Mouse (Mus musculus): Measurements from ENCODE around the gene H2-Ab1. TPM values are rescaled to one million over a fixed set of nuclear protein-coding genes. Genes with fewer than 3 reads are reported as not detected.

The H2-Ab1 gene
- 21.7 and 22.9 TPM in 2 replicates for polyA plus RNA-seq (2014; fragmentation: Nextera tagmentation; extraction: Ambion mirVana)

DNA sequence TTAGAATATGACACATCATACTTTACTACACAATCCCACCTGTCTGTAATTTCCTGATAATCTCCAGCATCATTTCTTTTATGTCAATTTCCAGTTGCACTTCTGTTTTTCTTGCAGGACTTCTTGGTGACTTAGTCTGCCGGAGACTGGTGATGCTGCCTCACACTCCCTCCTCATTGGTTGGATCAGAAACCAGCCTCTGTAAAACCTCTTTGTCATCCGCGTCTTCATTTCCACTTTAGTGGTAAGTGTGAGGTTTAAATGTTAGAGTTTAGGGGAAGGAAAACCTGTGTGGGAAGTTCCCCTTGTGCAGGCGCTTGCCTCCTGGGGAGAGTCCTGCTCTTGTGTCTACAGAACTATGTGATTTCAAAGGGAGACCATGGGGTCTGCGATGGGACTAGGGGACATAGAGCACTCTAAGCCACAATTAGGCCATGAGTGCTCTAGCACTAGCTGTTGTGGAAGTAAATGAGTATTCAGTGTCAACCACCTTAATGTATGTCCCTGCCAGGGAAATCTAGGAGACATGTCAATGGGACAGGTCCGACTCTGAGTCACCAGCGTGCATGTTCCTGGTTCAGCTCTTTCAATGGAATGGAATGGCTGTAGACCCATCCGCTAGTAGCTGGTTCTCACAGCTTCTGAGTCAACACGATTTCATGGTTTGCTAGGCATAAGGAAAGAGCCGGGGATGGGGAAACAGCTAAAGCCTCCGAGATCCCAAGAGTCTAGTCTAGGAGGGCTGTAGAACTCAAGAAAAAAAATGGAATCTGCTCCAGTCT lies at the start of gene H2-Ab1:
Gene H2-Ab1, plus strand, starts transcription at position 96 of the 782 bp plus-strand sequence.
- Histone ChIP-seq H3K36me3 (ENCODE audit: control insufficient read depth, insufficient read depth, low read length) (no peaks in the 10 kb centered on the region), H3K27me3 (ENCODE audit: control insufficient read depth, insufficient read depth, low read length) (no peaks in the 10 kb centered on the region; the same call in 1 of the 2 replicates), H3K4me2 (replicated peaks; ENCODE audit: low read depth, low read length) (no peak within 1 kb of the TSS), H3K4me1 (ENCODE audit: control insufficient read depth, insufficient read depth, low read length) (no peaks in the 10 kb centered on the region), H3K9me3 (ENCODE audit: control insufficient read depth, low read length) (no peaks in the 10 kb centered on the region), H3K27ac (ENCODE audit: low read depth, low read length) (no peak within 1 kb of the TSS), H3K9ac (ENCODE audit: low read depth, low read length) (no peak within 1 kb of the TSS), H3K4me3 (ENCODE audit: low read length) (no peak within 1 kb of the TSS)
- WGBS: 73% methylated on average over 11 of the region's 11 CpGs
- no peak for ATAC-seq (ENCODE audit: low FRiP score, low TSS enrichment)

DNA sequence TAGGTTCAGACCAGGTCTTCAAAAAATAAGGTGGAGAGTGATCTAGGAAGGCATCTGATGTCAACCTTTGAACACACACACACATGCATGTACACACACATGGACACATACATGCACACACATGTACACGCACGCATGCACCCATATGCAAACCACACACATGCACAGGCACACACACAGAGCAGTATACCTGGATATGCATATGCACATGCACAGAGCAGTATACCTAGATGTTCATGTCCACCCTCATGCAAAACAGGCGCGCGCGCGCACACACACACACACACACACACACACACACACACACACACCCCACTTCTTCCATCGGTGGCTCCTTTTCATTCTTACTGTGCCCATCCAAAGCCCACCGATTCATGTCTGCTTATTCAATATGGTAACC lies 49.6 kb upstream of the H2-Ab1 start:
- 89% methylated on average over 9 of the region's 9 CpGs for WGBS
- Histone ChIP-seq H3K36me3 (ENCODE audit: control insufficient read depth, insufficient read depth, low read length) (no peaks in the 10 kb centered on the region), H3K4me1 (ENCODE audit: control insufficient read depth, insufficient read depth, low read length) (no peaks in the 10 kb centered on the region), H3K27ac (ENCODE audit: low read depth, low read length) (no peak overlapping the region), H3K4me3 (ENCODE audit: low read length) (no peak overlapping the region), H3K27me3 (ENCODE audit: control insufficient read depth, insufficient read depth, low read length) (peaks cover 51% of the 10 kb centered on the region), H3K9me3 (ENCODE audit: control insufficient read depth, low read length) (peaks cover 4% of the 10 kb centered on the region; the same call in 1 of the 2 replicates), H3K4me2 (replicated peaks; ENCODE audit: low read depth, low read length) (no peak overlapping the region), H3K9ac (ENCODE audit: low read depth, low read length) (no peak overlapping the region)
- no peak for ATAC-seq (ENCODE audit: low FRiP score, low TSS enrichment)

DNA sequence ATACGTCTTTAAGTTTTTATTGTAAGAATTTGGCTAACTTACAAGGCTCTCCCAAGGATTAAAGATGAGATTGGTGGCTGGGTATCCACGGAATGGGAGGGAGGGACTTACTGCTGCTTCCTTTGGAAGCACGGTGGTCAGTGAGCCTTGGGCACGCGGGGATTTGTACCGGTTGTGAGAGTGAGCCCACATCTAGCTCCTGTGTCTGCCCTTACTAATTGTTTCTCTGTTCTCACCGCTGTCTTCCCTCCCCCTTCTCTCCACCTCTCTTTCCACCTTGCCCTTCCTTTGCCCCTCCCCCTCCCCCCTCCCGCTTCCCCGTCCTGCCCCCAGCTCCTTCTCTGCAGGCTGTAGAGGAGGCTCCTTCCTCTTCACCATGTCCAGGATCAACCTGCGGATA lies 49.1 kb upstream of the H2-Ab1 start:
- Histone ChIP-seq H3K4me2 (replicated peaks; ENCODE audit: low read depth, low read length) (no peak overlapping the region), H3K4me3 (ENCODE audit: low read length) (no peak overlapping the region), H3K36me3 (ENCODE audit: control insufficient read depth, insufficient read depth, low read length) (no peaks in the 10 kb centered on the region), H3K9ac (ENCODE audit: low read depth, low read length) (no peak overlapping the region), H3K9me3 (ENCODE audit: control insufficient read depth, low read length) (peaks cover 4% of the 10 kb centered on the region; the same call in 1 of the 2 replicates), H3K27me3 (ENCODE audit: control insufficient read depth, insufficient read depth, low read length) (peaks cover 53% of the 10 kb centered on the region), H3K4me1 (ENCODE audit: control insufficient read depth, insufficient read depth, low read length) (no peaks in the 10 kb centered on the region), H3K27ac (ENCODE audit: low read depth, low read length) (no peak overlapping the region)
- no peak for ATAC-seq (ENCODE audit: low FRiP score, low TSS enrichment)
- 23% methylated on average over 10 of the region's 10 CpGs for WGBS

DNA sequence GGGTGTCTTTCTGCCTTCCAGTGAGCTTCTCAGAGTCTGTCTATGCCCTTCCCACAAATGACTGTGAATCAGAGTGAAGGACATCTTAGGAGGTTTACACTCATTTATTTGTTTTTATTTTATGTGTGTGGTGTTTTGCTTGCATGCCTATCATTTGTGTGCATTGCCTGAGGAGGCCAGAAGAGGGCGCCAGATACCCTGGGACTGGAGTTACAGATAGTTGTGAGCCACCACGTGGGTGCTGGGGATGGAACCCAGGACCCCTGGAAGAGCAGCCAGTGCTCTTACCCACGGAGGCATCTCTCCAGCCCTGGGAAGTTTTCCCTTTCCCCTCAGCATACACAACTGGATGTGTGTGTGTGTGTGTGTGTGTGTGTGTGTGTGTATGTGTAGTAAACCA lies 47.8 kb upstream of the H2-Ab1 start:
- H3K27me3 ChIP-seq (ENCODE audit: control insufficient read depth, insufficient read depth, low read length): peaks cover 62% of the 10 kb centered on the region
- no peaks in the 10 kb centered on the region for H3K4me1 ChIP-seq (ENCODE audit: control insufficient read depth, insufficient read depth, low read length)
- no peak for ATAC-seq (ENCODE audit: low FRiP score, low TSS enrichment)
- no peak overlapping the region for H3K27ac ChIP-seq (ENCODE audit: low read depth, low read length)
- WGBS: 45% methylated on average over 3 of the region's 3 CpGs
- H3K4me2 ChIP-seq (replicated peaks; ENCODE audit: low read depth, low read length): no peak overlapping the region
- no peaks in the 10 kb centered on the region for H3K36me3 ChIP-seq (ENCODE audit: control insufficient read depth, insufficient read depth, low read length)
- peaks cover 4% of the 10 kb centered on the region; the same call in 1 of the 2 replicates for H3K9me3 ChIP-seq (ENCODE audit: control insufficient read depth, low read length)
- H3K9ac ChIP-seq (ENCODE audit: low read depth, low read length): no peak overlapping the region
- H3K4me3 ChIP-seq (ENCODE audit: low read length): no peak overlapping the region

DNA sequence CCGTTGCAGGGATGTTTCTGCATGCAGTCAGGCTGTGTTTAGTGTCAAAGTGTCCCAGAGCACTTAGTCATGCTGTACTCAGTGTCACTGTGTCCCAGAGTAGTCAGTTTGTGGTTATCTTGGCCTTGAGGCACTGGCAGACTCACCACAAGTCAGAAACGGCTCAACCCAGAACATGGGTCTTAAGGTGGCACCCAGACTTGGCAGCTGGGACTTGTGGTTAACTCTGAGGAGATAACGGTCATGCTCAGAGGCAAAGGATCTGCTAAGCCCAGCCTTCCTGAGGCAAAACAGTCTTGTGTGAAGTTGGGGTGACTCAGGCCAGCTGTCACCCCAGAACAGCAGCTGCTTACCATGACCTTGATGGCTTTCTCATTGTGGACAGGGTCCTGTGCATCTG lies 46.9 kb upstream of the H2-Ab1 start:
- Histone ChIP-seq H3K36me3 (ENCODE audit: control insufficient read depth, insufficient read depth, low read length) (no peaks in the 10 kb centered on the region), H3K4me2 (replicated peaks; ENCODE audit: low read depth, low read length) (no peak overlapping the region), H3K4me1 (ENCODE audit: control insufficient read depth, insufficient read depth, low read length) (no peaks in the 10 kb centered on the region), H3K27ac (ENCODE audit: low read depth, low read length) (no peak overlapping the region), H3K9me3 (ENCODE audit: control insufficient read depth, low read length) (peaks cover 4% of the 10 kb centered on the region; the same call in 1 of the 2 replicates), H3K9ac (ENCODE audit: low read depth, low read length) (no peak overlapping the region), H3K27me3 (ENCODE audit: control insufficient read depth, insufficient read depth, low read length) (peaks cover 53% of the 10 kb centered on the region), H3K4me3 (ENCODE audit: low read length) (no peak overlapping the region)
- WGBS: 77% methylated on average over 3 of the region's 3 CpGs
- ATAC-seq (ENCODE audit: low FRiP score, low TSS enrichment): no peak

DNA sequence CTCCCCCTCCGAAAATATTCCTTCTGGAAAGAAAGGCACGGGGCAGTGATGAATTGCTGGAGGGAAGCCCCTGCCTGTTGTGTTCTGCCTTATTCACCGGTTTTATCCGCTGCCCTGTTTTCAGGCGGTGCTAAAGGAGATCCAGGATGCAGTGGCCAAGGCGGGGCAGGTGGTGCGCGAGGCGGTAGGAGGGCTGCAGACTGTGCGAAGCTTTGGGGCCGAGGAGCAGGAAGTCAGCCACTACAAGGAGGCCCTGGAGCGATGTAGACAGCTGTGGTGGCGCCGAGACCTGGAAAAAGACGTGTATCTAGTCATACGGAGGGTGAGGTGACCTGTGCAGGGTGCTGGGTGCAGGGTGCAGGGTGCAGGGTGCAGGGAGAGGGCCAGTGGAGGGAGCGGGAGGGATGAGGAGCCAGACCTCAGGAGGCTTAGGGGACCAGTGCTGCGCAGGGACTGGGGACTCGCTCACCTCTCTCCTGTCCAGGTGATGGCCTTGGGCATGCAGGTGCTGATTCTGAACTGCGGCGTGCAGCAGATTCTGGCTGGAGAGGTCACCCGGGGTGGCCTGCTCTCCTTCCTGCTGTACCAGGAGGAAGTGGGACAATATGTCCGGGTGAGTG lies 45.6 kb upstream of the H2-Ab1 start:
- Histone ChIP-seq H3K4me1 (ENCODE audit: control insufficient read depth, insufficient read depth, low read length) (no peaks in the 10 kb centered on the region), H3K9me3 (ENCODE audit: control insufficient read depth, low read length) (peaks cover 4% of the 10 kb centered on the region; the same call in 1 of the 2 replicates), H3K27me3 (ENCODE audit: control insufficient read depth, insufficient read depth, low read length) (peaks cover 47% of the 10 kb centered on the region), H3K4me3 (ENCODE audit: low read length) (no peak overlapping the region), H3K36me3 (ENCODE audit: control insufficient read depth, insufficient read depth, low read length) (no peaks in the 10 kb centered on the region), H3K4me2 (replicated peaks; ENCODE audit: low read depth, low read length) (no peak overlapping the region), H3K9ac (ENCODE audit: low read depth, low read length) (no peak overlapping the region), H3K27ac (ENCODE audit: low read depth, low read length) (no peak overlapping the region)
- 19% methylated on average over 23 of the region's 23 CpGs for WGBS
- ATAC-seq (ENCODE audit: low FRiP score, low TSS enrichment): no peak

DNA sequence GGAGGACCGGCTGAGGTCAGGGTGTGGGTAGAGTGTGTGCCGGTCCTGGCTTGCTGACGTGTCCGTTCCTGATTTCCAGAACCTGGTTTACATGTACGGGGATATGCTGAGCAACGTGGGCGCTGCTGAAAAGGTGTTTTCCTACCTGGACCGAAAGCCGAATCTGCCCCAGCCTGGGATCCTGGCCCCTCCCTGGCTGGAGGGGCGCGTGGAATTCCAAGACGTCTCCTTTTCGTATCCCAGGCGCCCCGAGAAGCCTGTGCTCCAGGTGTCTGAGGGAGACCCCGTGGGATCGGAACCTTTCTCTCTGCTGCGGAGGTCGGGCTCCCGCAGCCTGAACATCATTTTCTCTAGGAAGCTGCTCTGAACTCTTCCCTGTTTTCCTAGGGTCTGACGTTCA lies 43.6 kb upstream of the H2-Ab1 start:
- Histone ChIP-seq H3K27me3 (ENCODE audit: control insufficient read depth, insufficient read depth, low read length) (peaks cover 46% of the 10 kb centered on the region), H3K27ac (ENCODE audit: low read depth, low read length) (no peak overlapping the region), H3K36me3 (ENCODE audit: control insufficient read depth, insufficient read depth, low read length) (no peaks in the 10 kb centered on the region), H3K9ac (ENCODE audit: low read depth, low read length) (no peak overlapping the region), H3K4me2 (replicated peaks; ENCODE audit: low read depth, low read length) (no peak overlapping the region; the same call in 1 of the 2 replicates), H3K4me3 (ENCODE audit: low read length) (no peak overlapping the region), H3K4me1 (ENCODE audit: control insufficient read depth, insufficient read depth, low read length) (no peaks in the 10 kb centered on the region), H3K9me3 (ENCODE audit: control insufficient read depth, low read length) (peaks cover 4% of the 10 kb centered on the region; the same call in 1 of the 2 replicates)
- WGBS: 42% methylated on average over 21 of the region's 21 CpGs
- ATAC-seq (ENCODE audit: low FRiP score, low TSS enrichment): no peak

DNA sequence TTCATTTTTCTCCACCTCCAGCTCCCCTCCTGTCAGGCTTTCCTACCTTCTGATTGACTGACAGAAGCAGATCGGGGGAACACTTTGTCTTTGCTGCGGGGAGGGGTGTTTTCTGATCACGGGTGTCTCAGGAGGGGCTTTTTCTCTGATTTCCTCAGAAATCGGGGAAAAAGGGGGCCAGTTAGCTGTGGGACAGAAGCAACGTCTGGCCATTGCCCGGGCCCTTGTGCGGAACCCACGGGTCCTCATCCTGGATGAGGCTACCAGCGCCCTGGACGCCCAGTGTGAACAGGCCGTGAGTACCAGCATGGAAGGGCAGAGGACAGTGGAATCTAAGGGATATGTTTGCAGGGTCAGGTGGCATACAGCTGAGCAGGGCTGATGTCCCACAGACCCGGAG lies 42.3 kb upstream of the H2-Ab1 start:
- H3K27me3 ChIP-seq (ENCODE audit: control insufficient read depth, insufficient read depth, low read length): peaks cover 43% of the 10 kb centered on the region
- no peaks in the 10 kb centered on the region for H3K4me1 ChIP-seq (ENCODE audit: control insufficient read depth, insufficient read depth, low read length)
- no peak overlapping the region for H3K4me2 ChIP-seq (replicated peaks; ENCODE audit: low read depth, low read length)
- no peak for ATAC-seq (ENCODE audit: low FRiP score, low TSS enrichment)
- H3K9me3 ChIP-seq (ENCODE audit: control insufficient read depth, low read length): no peaks in the 10 kb centered on the region; the same call in 1 of the 2 replicates
- no peaks in the 10 kb centered on the region for H3K36me3 ChIP-seq (ENCODE audit: control insufficient read depth, insufficient read depth, low read length)
- 86% methylated on average over 12 of the region's 12 CpGs for WGBS
- H3K4me3 ChIP-seq (ENCODE audit: low read length): no peak overlapping the region
- H3K27ac ChIP-seq (ENCODE audit: low read depth, low read length): no peak overlapping the region
- H3K9ac ChIP-seq (ENCODE audit: low read depth, low read length): no peak overlapping the region

Measured in kidney, embryonic 14.5 days (tissue).